Mouse (Mus musculus) intestine, embryonic 14.5 days (tissue): ENCODE data around the gene Gm438. TPM values are rescaled to one million over a fixed set of nuclear protein-coding genes. Genes with fewer than 3 reads are reported as not detected.
"Not testable (repeated sequence)": the region's sequence is repeated elsewhere in the genome, so short reads cannot be mapped to it uniquely, and the experiment has no call there.

Experiments
- ATAC-seq: fragments of 200-750 bp; cut with Nextera tagmentation; replicated peaks from 2 replicates; pipeline ENCODE4 v1.8.0; 2017; ENCODE audit warnings: low read depth, moderate number of reproducible peaks, moderate TSS enrichment, moderate library complexity; ENCODE audit not compliant: low FRiP score, low TSS enrichment
- DNase-seq: peaks from one replicate; pipeline ENCODE4 v3.0.0-alpha.2; 2018; ENCODE audit warnings: low spot score
- H3K27ac ChIP-seq: fragments of 300-500 bp; sonication (generic); 2 replicates; pipeline ENCODE4 v1.5.1; 2014; ENCODE audit warnings: low read depth, mild to moderate bottlenecking, control low read depth
- H3K27me3 ChIP-seq: fragments of 300-500 bp; sonication (generic); replicated peaks from 2 replicates; pipeline ENCODE4 v1.6.1; 2014; ENCODE audit warnings: low read length, control low read depth; ENCODE audit not compliant: control insufficient read depth, insufficient read depth
- H3K36me3 ChIP-seq: fragments of 300-500 bp; sonication (generic); 2 replicates; pipeline ENCODE4 v1.6.1; 2014; ENCODE audit warnings: low read length, control low read depth; ENCODE audit not compliant: control insufficient read depth, insufficient read depth
- H3K4me1 ChIP-seq: fragments of 300-500 bp; sonication (generic); replicated peaks from 2 replicates; pipeline ENCODE4 v1.6.1; 2014; ENCODE audit warnings: low read length, control low read depth, mixed read lengths; ENCODE audit not compliant: control insufficient read depth, insufficient read depth
- H3K4me2 ChIP-seq: fragments of 300-500 bp; sonication (generic); 2 replicates; pipeline ENCODE4 v1.6.1; 2014; ENCODE audit warnings: low read length
- H3K4me3 ChIP-seq: fragments of 300-500 bp; sonication (generic); 2 replicates; pipeline ENCODE4 v1.5.1; 2014; ENCODE audit warnings: low read depth, low read length, control low read depth, mixed read lengths
- H3K9ac ChIP-seq: fragments of 300-500 bp; sonication (generic); 2 replicates; pipeline ENCODE4 v1.6.1; 2014; ENCODE audit warnings: mild to moderate bottlenecking, low read length
- H3K9me3 ChIP-seq: fragments of 300-500 bp; sonication (generic); 2 replicates; pipeline ENCODE4 v1.6.1; 2016; ENCODE audit warnings: low read length, control low read depth; ENCODE audit not compliant: control insufficient read depth
- WGBS: fragments of 180-500 bp; shearing (Covaris S2); extraction: QIAGEN DNeasy Blood & Tissue Kit; methylation state at CpG from one replicate; pipeline ENCODE4 v1.1.7; 2014; 5-methylcytosine and 5-hydroxymethylcytosine counted together
- polyA plus RNA-seq: library from polyadenylated mRNA; unstranded; fragments of >200 nt; fragmentation: Nextera tagmentation; extraction: Ambion mirVana; gene quantifications from 2 replicates; pipeline ENCODE4 v1.2.1, GENCODE M21; 2014

The Gm438 gene
- polyA plus RNA-seq = not detected in 2 replicates

DNA sequence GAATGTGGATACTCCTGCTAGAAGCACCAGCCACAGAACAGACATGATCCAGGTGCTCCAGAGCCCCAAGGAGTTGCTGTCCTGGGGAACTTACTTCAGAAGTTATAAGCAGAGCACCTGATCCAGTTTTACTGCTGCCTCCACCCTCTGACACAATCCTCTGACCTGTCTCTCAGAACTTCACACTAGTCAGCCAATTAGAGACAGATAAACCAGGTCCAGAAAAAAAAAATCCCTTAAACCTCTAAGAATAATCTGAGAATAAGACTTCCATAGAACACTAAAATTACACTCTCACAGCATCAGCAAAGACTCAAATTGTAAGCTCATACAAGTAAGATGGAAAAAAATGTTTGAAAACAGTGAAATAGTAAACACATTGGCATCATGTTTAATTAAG is at the start of gene Gm438:
Gene Gm438 (minus strand): TSS at position 101 of the 400 bp plus-strand sequence.
- no peak within 1 kb of the TSS for H3K4me2 ChIP-seq
- no peak for ATAC-seq
- no peaks in the 10 kb centered on the region for H3K27me3 ChIP-seq

DNA sequence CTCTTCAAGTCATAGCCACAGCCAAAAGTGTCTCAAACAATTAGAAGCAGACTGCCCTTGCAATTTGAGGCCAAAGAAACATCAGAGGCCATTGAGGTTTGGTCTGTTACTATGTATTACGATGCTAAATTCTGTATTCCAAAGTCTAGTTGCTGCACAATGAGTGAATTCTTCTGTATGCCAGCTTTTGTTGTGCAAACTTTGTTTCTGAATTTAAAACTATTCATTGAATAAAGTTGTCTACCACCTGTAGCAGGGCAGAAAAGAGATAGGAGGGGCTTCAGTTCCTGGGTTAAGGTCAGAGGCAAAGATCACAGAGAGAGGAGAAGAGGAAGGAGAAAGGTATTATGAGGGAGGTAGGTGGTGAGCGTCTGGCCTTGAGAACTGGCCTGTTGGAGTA is 38.3 kb upstream of the Gm438 start:
- no peak overlapping the region for H3K27ac ChIP-seq
- no peaks in the 10 kb centered on the region for H3K27me3 ChIP-seq
- ATAC-seq (no peak), DNase-seq (no peak)
- no peaks in the 10 kb centered on the region for H3K36me3 ChIP-seq
- no peak overlapping the region for H3K9ac ChIP-seq
- 63% methylated on average over 2 of the region's 2 CpGs for WGBS
- H3K4me1 ChIP-seq = no peaks in the 10 kb centered on the region
- H3K4me3 ChIP-seq = no peak overlapping the region
- H3K9me3 ChIP-seq = no peaks in the 10 kb centered on the region
- H3K4me2 ChIP-seq = no peak overlapping the region

More for the DNA sequence above, at the start of gene Gm438:
- no peak within 1 kb of the TSS for H3K4me3 ChIP-seq
- H3K9me3 ChIP-seq = no peaks in the 10 kb centered on the region
- no peak within 1 kb of the TSS for H3K27ac ChIP-seq
- H3K9ac ChIP-seq = no peak within 1 kb of the TSS
- no peak for DNase-seq
- H3K36me3 ChIP-seq = no peaks in the 10 kb centered on the region
- no peaks in the 10 kb centered on the region for H3K4me1 ChIP-seq

- H3K9ac ChIP-seq = no peak overlapping the region
- H3K36me3 ChIP-seq = no peaks in the 10 kb centered on the region
- no peak overlapping the region for H3K4me3 ChIP-seq
- DNase-seq = no peak
- no peaks in the 10 kb centered on the region for H3K9me3 ChIP-seq
- H3K4me1 ChIP-seq = no peaks in the 10 kb centered on the region
- 79% methylated on average over 2 of the region's 2 CpGs for WGBS
- H3K27me3 ChIP-seq = no peaks in the 10 kb centered on the region
- ATAC-seq = no peak
- no peak overlapping the region for H3K27ac ChIP-seq
- H3K4me2 ChIP-seq = no peak overlapping the region
Observed at GRCm38 (mm10) chr4:144823996-144824395, 37.6 kb upstream of the Gm438 start.

- DNase-seq, H3K9ac ChIP-seq, H3K4me2 ChIP-seq, H3K36me3 ChIP-seq, H3K27ac ChIP-seq, H3K4me1 ChIP-seq, H3K9me3 ChIP-seq, H3K27me3 ChIP-seq, H3K4me3 ChIP-seq: not testable (repeated sequence)
- 48% methylated on average over 5 of the region's 5 CpGs for WGBS
- peak; percentile 58 for ATAC-seq
Observed at GRCm38 (mm10) chr4:144807135-144807534, 20.8 kb upstream of the Gm438 start.

- Histone ChIP-seq H3K36me3 (no peaks in the 10 kb centered on the region), H3K4me1 (no peaks in the 10 kb centered on the region), H3K27me3 (no peaks in the 10 kb centered on the region), H3K9ac (no peak overlapping the region), H3K4me3 (no peak overlapping the region), H3K27ac (no peak overlapping the region), H3K4me2 (no peak overlapping the region), H3K9me3 (no peaks in the 10 kb centered on the region)
- 78% methylated on average over 3 of the region's 3 CpGs for WGBS
- ATAC-seq (no peak), DNase-seq (no peak)
Observed at GRCm38 (mm10) chr4:144803633-144804032, 17.2 kb upstream of the Gm438 start.

DNA sequence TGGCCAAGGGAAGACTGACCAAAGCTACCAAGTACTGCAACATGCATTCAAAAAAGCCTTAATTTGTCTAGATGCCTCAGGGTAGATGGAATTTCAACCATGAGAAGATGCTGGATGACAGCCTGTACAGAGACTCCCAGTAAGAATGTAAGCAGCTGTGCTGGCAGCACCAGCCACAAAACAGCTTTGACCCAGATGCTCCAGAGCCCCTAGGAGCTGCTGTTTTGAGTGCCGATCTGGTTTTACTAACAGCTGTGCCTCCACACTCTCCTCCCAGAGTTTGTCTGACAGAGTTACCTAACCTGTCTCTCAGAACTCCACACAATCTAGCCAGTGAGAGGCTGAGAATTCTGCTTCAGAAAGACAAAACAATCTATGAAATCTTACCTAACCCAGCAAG is 3.8 kb upstream of the Gm438 start:
- Histone ChIP-seq H3K9ac (no peak overlapping the region), H3K27ac (no peak overlapping the region), H3K9me3 (no peaks in the 10 kb centered on the region), H3K4me2 (no peak overlapping the region), H3K27me3 (no peaks in the 10 kb centered on the region), H3K4me3 (no peak overlapping the region), H3K4me1 (no peaks in the 10 kb centered on the region), H3K36me3 (no peaks in the 10 kb centered on the region)
- no peak for DNase-seq
- no peak for ATAC-seq
- 25% methylated on average over 1 of the region's 1 CpGs for WGBS

- DNase-seq = no peak
- WGBS = 48% methylated on average over 3 of the region's 3 CpGs
- no peaks in the 10 kb centered on the region for H3K4me1 ChIP-seq
- H3K36me3 ChIP-seq = no peaks in the 10 kb centered on the region
- H3K27ac ChIP-seq = no peak overlapping the region
- peak; percentile 74 for ATAC-seq
- no peaks in the 10 kb centered on the region for H3K9me3 ChIP-seq
- no peak overlapping the region for H3K9ac ChIP-seq
- no peak overlapping the region for H3K4me3 ChIP-seq
- no peaks in the 10 kb centered on the region for H3K27me3 ChIP-seq
- no peak overlapping the region for H3K4me2 ChIP-seq
Observed at GRCm38 (mm10) chr4:144782476-144783197, 3.7 kb downstream of the Gm438 start.

GRCm38 (mm10) chr4:144765722-144766121 is 20.7 kb downstream of the Gm438 start:
- no peaks in the 10 kb centered on the region for H3K36me3 ChIP-seq
- no peak for ATAC-seq
- H3K27ac ChIP-seq = no peak overlapping the region
- no peak for DNase-seq
- no peak overlapping the region for H3K4me3 ChIP-seq
- H3K27me3 ChIP-seq = no peaks in the 10 kb centered on the region
- H3K9ac ChIP-seq = no peak overlapping the region
- no peaks in the 10 kb centered on the region for H3K4me1 ChIP-seq
- 18% methylated on average over 2 of the region's 2 CpGs for WGBS
- H3K9me3 ChIP-seq = no peaks in the 10 kb centered on the region
- H3K4me2 ChIP-seq = no peak overlapping the region

DNA sequence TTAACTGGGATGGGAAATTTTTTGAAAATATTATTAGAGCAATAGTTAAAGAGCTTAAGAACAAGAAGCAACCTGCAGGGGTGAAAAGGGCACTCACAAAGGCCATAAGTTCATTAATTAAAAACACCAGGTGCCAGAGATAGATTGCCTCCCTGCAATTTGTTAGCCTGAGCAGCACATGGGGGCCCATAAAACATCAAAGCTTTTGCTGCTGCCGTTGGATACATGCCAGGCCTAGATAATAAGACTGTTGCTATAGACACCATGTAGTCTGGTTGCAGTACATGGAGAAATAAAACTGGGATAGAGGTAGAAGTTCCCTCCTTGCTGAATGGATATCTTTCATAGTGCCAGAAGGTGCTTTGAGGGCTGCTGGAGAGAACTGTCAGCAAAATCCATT is 37.2 kb downstream of the Gm438 start:
- WGBS = 0% methylated on average over 1 of the region's 1 CpGs
- Histone ChIP-seq H3K4me3 (no peak overlapping the region), H3K27me3 (no peaks in the 10 kb centered on the region), H3K9ac (no peak overlapping the region), H3K4me2 (no peak overlapping the region), H3K4me1 (no peaks in the 10 kb centered on the region), H3K9me3 (no peaks in the 10 kb centered on the region), H3K36me3 (no peaks in the 10 kb centered on the region), H3K27ac (no peak overlapping the region)
- peak; percentile 52 for DNase-seq
- peak; percentile 88 for ATAC-seq
